Mouse (Mus musculus) frontal cortex, adult (tissue): ENCODE results near the gene Rps26.
A peak's percentile ranks its signal among the peaks of the same experiment; 100 is the strongest.

Experiments
- ATAC-seq: cut with Nextera tagmentation; 2 replicates; pipeline ENCODE4 v1.9.2; 2017; ENCODE audit warnings: mild to moderate bottlenecking, moderate library complexity, mixed read lengths; ENCODE audit not compliant: low TSS enrichment

The Rps26 gene

GRCm38 (mm10) chr10:128602470-128603128 lies 23.9 kb downstream of the Rps26 start:
- ATAC-seq = no peak

- ATAC-seq = no peak
Observed at GRCm38 (mm10) chr10:128601499-128601898, 25.0 kb downstream of the Rps26 start.

GRCm38 (mm10) chr10:128598476-128598875 lies 28.1 kb downstream of the Rps26 start:
- no peak for ATAC-seq

- ATAC-seq = no peak
Observed at GRCm38 (mm10) chr10:128592797-128593196, 33.8 kb downstream of the Rps26 start.

GRCm38 (mm10) chr10:128591436-128591835 lies 35.1 kb downstream of the Rps26 start:
- no peak for ATAC-seq

- peak; percentile 62; the same call in 1 of the 2 replicates for ATAC-seq
Observed at GRCm38 (mm10) chr10:128590193-128590690, 36.3 kb downstream of the Rps26 start.

- peak; percentile 35; the same call in 1 of the 2 replicates for ATAC-seq
Observed at GRCm38 (mm10) chr10:128589464-128590192, 36.9 kb downstream of the Rps26 start, which contains the start of gene Erbb3. Gene Erbb3, minus strand, starts transcription at chr10:128589652.

- ATAC-seq = no peak
Observed at GRCm38 (mm10) chr10:128588775-128589463, 37.6 kb downstream of the Rps26 start.

- ATAC-seq = no peak
Observed at GRCm38 (mm10) chr10:128588136-128588535, 38.4 kb downstream of the Rps26 start.

- ATAC-seq = no peak
Observed at GRCm38 (mm10) chr10:128587697-128588096, 38.9 kb downstream of the Rps26 start.

- ATAC-seq = no peak
Observed at GRCm38 (mm10) chr10:128587120-128587519, 39.4 kb downstream of the Rps26 start.

GRCm38 (mm10) chr10:128586546-128586945 lies 40.0 kb downstream of the Rps26 start:
- ATAC-seq = 0 out of 2 replicates have a peak, but pooled peaks have one; percentile 16

- ATAC-seq = no peak
Observed at GRCm38 (mm10) chr10:128584386-128584785, 42.2 kb downstream of the Rps26 start.

GRCm38 (mm10) chr10:128583644-128584043 lies 42.9 kb downstream of the Rps26 start:
- ATAC-seq = 0 out of 2 replicates have a peak, but pooled peaks have one; percentile 29

GRCm38 (mm10) chr10:128579731-128580130 lies 46.8 kb downstream of the Rps26 start:
- no peak for ATAC-seq

- no peak for ATAC-seq
Observed at GRCm38 (mm10) chr10:128579298-128579697, 47.2 kb downstream of the Rps26 start.

- no peak for ATAC-seq
Observed at GRCm38 (mm10) chr10:128578330-128578729, 48.2 kb downstream of the Rps26 start.

GRCm38 (mm10) chr10:128575063-128575462 lies 51.5 kb downstream of the Rps26 start:
- ATAC-seq = no peak
